Mouse (Mus musculus) thymus, postnatal 25 days (tissue): ENCODE measurements around the gene Mien1.
A peak's percentile ranks its signal among the peaks of the same experiment; 100 is the strongest.

Source experiments
- DNase-seq: peaks from one replicate; pipeline ENCODE4 v3.0.0; 2022

Mien1 gene

DNA sequence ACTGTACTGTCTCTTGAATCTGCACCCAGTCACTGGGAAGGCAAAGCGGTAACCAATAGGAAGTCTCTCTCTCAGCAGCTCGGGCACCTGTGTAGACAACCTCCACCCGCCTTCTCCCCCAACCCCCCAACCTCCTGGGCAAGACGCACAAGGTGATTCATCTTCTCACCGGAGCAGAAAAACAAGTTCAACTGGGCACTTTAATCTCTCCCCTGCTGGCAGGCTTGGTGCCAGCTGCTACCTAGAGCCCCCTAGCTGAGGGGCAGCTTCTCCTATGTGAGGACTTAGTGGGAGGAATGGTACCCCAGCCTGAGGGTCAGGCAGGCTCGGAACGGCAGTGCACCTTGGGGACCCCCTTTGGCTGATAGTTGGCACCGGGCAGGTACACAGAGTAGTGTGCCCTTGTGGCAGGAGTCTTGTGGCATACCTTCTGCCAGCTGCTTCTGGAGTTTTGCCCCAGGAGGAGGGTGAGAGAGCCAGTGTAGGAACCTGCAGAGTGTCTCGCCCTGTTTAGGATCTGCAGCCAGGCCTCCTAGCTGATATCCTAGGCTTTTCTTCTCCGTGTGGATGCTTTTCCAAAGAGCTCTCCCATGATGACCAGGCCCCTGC lies 19.7 kb downstream of the Mien1 start:
- no peak for DNase-seq

DNA sequence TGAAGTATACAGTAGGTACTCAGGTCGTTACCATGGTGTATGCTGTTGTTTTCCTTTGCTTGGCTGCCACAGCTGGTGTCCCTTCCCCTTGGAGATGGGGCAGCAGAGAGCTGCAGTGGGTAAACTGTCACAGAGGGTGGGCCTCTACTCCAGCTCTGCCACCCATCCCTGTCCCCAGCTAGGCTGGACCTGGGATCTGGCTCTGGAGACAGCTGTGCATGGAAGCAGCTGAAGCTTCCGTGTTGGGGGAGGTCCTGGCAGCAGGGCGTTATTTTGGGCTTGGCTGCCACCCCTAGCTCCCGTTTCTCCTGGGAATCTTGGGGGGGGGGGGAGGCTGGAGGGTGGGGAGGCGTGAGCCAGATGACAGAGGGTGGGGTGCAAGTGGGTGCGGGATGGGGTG lies 20.5 kb downstream of the Mien1 start:
- DNase-seq = no peak

GRCm38 (mm10) chr11:98417074-98417473 lies 21.7 kb downstream of the Mien1 start:
- no peak for DNase-seq

GRCm38 (mm10) chr11:98414162-98414561 lies 24.6 kb downstream of the Mien1 start:
- no peak for DNase-seq

DNA sequence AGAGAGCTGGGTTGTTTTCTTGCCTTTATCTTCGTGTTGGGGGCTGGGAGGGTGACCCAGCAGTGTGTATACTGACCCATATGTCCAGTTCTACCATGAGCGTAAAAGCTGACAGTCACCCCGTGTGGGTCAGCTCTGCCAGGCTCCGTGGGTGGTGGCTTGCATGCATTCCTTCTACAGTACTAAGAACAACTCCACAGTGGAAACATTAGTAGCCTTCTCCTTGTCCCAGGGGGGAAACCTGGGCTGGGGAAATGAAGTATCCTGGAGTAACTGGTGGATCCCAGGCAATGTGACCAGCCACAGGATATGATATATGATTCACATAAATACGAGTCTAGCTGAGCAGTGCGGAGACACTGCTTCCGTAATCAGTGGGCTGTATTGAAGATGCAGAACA lies 25.1 kb downstream of the Mien1 start:
- DNase-seq = no peak

DNA sequence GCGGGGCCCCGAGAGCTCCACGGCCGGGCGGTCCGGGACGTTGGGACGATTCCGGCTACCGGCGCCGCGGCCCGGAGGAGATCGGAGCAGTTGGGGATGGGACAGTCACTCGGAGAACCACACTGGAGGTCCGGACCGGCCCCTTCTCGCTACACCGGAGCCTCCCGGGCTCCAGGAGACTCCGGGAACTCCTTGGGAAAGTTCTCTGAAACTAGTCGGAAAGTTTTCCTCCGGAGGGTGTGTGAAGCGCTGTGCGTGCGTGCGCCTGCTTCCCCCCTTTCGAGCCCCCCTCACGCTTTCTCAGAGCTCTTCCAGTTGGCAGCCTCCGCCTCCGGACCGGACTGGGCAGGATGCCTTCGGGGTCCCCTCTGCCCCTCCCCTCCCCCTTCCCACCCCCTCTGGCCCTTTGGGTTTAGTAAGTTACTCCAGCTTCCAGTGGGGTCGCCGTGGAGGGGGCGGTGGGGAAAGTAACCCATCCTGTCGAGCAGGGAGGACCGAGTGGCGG lies 25.9 kb downstream of the Mien1 start:
- no peak for DNase-seq

- DNase-seq = no peak
Measured at GRCm38 (mm10) chr11:98412273-98412796, 26.5 kb downstream of the Mien1 start, which contains the start of gene Erbb2. Erbb2 (plus strand) TSS chr11:98412470.

DNA sequence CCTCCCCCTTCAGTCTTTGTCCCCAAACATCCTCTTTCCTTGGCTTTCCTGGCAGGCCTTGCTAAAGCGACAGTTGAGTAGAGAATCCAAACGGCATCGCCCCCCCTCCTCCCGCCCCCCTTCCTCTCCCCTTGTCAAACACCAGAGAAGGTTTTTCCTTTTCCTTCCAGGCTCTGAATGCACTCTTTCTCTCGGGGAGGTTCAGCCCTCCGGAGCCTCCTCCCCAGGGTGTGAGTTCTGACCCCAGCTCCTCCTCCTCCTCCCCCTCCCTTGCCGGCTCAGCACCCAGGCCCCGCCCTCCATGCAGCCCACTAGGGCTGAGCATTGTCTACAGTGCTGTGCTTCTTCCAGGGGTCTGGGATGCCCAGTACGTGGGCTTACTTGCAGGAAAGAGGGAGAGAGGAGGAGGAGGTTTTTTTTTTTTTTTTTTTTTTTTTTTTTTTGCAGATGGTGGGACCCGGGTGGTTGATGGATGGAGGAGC lies 29.4 kb downstream of the Mien1 start:
- no peak for DNase-seq

GRCm38 (mm10) chr11:98408872-98409271 lies 29.9 kb downstream of the Mien1 start:
- no peak for DNase-seq

DNA sequence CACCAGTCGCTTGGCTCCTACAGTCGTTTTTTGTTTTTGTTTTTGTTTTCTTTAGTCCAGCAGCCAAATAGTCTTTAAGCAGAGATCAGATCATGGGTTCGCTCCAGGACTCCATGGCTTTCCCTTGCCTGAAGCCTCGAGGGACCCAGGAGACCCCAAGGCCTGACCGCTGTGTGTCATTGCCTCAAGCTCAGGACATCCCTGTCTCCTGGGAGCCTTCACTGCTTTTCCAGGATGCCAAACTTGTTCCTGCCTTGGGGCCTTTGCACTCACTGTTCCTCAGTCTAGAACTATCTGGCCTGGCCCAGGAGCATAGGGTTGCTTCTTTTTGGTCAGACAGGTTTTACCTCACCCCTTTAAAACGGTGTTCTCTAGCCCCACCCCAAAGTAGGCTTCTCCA lies 32.2 kb downstream of the Mien1 start:
- DNase-seq = no peak

- DNase-seq = no peak
Measured at GRCm38 (mm10) chr11:98400816-98401215, 38.0 kb downstream of the Mien1 start.

DNA sequence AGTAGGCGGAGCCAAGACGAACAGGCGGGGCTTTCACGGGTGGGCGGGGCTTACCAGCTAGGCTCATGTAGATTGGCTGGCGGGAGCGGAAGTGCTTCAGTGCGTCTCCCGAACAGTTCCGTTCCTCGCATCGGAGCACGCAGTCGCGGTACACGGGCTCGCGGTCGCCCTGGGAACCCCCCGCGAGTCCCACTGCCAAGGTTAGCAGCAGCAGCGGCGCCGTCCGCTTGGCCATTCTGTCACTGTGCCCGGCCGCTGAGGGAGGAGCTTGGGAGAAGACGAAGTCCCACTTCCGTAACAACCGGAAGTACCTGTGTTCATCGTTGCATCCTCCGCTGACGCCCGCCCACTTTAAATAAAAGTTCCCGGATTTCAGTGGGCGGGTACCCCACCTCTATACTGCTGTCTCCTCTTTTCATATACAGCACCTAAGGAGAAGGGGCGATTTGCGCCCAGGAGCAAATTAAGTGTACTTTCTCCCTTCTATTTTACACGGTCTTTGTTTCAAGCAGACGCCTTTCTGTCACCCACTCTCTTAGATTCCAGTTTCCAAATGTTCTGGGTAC lies 38.5 kb downstream of the Mien1 start, which contains the start of gene Pgap3:
TSS of gene Pgap3 (minus strand) at position 330 of the 566 bp plus-strand sequence.
- peak; percentile 89 for DNase-seq

DNA sequence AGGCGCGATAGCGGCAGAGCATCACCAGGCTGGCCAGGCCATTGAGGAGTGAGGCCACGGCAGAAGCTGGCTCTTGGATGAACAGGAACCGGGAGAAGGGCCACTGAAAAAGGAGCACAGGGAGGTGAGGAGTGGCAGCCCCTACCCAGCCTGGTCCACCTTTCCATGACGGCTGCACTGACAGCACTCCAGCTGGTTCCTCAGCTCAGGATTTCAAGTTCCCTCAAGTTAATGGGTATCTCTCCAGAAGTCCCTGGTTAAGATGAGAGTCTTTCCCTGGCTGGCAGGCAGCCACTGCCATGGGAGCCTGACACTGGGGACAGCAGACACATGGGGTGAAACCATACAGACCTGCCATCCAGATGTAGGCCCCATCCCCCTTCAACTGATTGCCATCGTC lies 40.8 kb downstream of the Mien1 start:
- no peak for DNase-seq

GRCm38 (mm10) chr11:98395041-98395440 lies 43.8 kb downstream of the Mien1 start:
- DNase-seq = no peak

GRCm38 (mm10) chr11:98394301-98394700 lies 44.5 kb downstream of the Mien1 start:
- DNase-seq = no peak

- peak; percentile 88 for DNase-seq
Measured at GRCm38 (mm10) chr11:98393317-98393716, 45.5 kb downstream of the Mien1 start.

GRCm38 (mm10) chr11:98392645-98393044 lies 46.1 kb downstream of the Mien1 start:
- peak; percentile 44 for DNase-seq

- no peak for DNase-seq
Measured at GRCm38 (mm10) chr11:98392034-98392433, 46.8 kb downstream of the Mien1 start.

DNA sequence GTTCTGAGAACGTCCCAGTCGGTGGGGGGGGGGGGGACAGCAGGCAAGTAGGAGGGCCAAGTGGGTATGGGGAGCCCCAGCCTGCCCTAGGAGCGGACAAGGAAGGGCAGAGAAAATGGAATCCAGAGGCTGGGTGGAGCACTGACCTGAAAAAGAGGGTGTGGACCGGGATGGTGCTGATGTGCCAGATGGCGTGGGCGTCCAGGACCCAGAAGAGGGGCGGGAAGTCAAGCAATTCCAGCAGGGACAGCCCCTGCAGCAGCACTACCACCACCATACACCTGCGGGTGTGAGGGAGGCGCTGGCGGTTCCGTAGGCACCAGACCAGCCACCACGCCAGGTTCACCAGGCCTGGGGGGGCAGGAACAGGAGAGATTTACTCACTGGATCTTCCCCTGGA lies 48.6 kb downstream of the Mien1 start:
- no peak for DNase-seq

GRCm38 (mm10) chr11:98389221-98389780 lies 49.5 kb downstream of the Mien1 start:
- DNase-seq = peak; percentile 74

DNA sequence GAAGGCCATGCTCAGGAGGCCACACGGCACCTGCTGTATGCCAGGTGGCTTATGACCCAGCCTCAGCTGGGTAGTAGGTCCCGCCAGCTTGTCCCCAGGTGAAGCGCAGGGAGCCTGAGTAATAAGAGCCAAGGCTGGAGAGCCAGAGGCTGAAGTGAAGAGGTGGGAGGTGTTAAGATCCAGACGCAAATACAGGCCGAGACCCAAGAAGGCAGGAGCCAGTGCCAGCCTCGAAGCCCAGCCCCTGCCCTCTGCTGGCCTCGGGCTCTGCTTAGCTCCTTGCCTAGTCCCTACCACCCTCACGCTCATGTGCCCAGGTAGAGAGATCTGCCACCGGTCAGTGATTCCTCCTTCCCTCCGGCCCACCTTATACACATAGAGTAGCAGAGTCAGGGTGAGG lies 50.5 kb downstream of the Mien1 start:
- no peak for DNase-seq
